Mouse (Mus musculus) right cerebral cortex, postnatal 14 days (tissue): Measurements from ENCODE around the gene Baiap2.

Experiments used
- DNase-seq: peaks from one replicate; pipeline ENCODE4 v3.0.0; 2022

Baiap2 gene

DNA sequence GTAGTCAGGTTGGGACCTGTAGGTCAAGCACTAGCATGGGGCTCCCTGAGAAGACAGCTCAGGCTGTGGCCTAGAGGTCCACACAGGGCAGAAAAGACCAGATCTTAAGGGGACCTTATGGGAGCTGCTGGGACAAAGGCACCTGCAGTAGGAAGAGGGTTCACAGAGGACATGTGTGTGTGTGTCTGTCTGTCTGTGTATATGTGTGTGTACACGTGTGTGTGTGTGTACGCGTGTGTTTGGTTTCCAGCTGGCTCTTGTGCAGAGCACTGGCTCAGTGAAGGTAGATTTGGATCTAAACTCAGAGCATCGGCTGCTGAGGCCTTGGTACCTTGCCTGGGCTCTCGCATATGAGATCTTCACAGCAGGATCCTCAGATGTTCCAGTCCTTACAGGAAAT lies 21.9 kb upstream of the Baiap2 start:
- no peak for DNase-seq

DNA sequence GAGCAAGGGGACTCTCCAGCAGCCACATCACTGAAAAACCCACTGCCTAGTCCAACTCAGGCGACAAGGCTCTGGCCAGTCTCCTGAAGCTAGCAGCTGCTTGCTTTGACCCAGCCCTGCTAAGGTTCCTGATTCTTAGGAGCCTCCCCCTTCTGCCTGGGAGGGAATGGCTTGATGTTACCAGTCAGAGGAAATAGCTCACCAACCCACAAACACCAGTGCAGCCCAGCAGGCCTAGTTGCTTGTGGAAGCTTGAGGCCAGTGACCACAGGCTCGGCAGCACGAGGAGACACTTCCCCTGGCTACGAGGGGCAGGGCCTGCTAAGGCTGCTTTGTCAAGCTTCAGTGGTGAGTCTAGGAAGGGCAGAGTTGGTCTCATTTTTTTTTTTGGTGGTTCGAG lies 17.4 kb upstream of the Baiap2 start:
- no peak for DNase-seq

DNA sequence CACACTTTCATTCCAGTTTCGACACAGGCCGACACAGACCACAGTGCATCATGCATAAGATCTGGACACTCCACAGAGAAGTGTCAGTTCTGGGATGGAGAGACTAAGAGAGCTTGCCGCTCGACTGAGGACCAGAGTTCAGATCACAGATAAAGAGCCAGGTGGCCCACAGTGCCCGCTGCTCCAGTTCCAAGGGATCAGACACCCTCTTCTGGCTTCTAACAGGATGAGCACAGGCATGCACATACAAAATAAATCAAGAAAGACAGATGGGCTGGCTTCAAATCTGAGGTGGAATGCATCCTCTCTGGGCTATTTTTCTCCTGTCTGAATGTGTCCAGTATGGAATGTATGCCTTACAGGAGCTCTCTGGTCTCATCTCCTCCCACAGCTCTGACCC lies 15.8 kb upstream of the Baiap2 start:
- DNase-seq = no peak

DNA sequence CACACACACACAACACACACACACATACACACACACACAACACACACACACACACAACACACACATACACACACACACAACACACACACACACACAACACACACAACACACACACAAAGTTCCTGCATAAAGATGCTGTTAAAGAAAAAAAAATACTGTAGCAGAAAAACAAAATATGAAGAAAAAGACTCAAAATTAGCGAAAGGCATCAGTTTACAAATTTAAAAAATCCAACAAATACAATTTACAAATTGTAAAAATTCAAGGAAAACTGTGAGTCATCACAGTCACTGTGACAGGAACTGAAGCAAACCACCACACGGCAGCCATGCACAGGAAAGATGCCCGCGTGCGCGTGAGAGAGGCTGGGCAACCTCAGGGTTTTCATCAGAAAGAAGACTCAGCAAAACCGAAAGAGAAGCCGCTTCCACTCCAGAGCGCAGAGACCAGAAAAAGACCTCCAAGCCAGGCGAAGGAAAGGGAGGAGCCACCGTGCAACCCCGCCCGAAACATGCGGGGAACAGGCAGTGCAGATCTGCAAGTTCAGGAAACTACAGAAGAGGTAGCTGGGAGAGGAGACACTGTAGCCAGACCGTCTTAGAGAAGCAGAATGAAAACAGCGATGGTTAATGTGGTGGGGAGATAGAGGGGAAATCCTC lies 14.4 kb upstream of the Baiap2 start:
- DNase-seq = peak; percentile 48

DNA sequence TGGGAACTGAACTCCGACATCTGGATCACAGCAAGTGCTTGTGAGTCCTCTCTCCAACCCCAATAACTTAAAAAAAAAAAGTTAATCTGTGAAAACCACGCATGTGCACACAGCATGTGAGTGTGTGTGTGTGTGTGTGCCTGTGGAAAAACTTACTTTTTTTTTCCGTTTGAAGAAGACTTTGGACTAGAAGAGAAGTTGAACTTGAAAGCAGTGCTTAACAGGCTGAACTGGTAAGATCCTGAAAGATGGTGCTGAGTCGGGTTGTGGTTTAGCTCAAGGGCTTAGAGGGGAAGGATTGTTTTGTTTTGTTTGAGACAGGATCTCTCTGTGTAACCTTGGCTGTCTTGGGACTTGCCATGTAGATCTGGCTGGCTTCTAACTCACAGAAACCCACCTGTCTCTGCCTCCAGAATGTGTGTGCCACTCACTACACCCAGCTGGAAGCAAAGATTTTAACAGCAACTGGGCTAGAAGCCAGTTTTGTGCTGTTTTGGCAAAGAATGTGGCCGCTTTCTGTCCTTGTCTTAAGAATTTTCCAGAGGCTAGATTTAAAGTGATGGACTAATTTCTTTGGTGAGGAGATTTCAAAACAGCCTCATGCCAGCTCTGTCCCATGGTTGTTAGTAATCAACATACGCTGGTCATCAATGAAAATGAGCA lies 12.8 kb upstream of the Baiap2 start:
- DNase-seq = no peak

DNA sequence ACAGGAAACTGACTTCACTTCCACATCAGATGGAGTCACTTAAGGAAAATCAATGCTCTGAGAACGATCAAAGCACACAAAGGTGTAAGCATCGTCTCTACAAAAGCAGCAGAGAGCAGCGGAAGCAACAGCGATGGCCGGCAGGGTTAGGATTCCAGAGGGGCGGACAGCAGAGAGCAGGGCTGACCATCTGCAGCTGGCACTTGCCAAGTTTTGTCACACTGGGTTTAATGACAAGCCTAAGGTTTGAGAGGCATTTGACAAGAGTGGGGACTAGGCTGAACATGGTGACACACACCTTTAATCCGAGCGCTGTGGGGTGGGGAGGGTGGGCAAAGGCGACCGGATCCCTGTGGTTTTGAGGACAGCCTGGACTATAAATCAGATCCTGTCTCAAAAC lies 10.8 kb upstream of the Baiap2 start:
- DNase-seq = no peak

DNA sequence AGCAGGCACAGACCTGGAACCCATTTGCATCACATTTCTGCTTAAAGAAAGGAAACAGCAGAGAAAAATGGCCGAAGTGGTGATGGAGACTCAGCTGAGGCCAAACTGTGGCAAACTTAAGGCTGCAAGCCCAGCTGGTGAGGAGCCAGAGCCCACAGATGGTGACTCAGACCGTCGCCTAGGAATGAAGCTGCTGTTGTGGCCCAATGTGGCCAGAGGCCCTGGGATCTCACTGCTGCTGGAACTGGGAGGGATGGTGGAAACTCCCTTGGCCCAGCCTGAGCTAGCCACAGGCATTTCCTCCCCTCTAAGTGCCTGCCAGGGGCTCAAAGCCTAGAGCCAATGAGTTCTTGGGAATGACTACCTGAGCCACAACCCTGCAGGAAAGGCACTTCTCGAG lies 9.4 kb upstream of the Baiap2 start:
- DNase-seq = no peak

DNA sequence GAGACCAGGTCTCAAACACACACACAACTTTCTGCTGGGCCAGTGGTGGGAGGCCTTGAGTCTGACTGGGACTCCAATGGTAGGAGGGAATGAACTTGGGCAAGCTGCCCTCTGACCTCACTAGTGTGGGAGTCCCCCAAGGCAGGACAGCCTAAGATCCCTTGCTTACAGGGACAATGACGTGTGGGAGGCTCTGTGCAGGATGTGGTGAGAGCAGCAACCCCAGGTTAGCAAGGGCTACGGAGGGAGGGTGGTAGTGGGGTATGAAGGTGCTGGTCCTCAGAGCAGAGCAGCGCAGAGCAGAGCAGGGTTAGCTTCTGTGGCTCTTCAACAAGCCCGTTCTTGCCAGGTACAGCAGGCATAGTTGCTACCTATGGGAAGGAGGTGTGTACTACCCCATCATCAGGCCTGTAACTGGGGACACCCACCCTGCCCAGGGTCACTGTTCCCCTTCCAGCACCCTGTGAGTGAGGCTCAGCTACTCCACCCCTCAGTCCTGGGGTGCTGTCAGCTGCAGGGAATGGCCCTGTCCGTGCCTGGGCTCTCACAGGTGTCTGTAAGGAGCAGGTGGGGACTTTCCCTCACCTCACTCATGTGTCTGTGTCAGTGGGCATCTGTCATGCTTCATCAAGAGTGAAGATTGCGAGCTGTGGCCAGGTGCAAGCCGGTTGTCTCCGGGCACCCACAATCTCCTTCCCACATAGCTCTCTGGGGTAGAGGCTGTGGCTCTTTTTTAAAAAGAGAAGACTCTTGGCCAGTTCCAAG lies 8.6 kb upstream of the Baiap2 start:
- no peak for DNase-seq

DNA sequence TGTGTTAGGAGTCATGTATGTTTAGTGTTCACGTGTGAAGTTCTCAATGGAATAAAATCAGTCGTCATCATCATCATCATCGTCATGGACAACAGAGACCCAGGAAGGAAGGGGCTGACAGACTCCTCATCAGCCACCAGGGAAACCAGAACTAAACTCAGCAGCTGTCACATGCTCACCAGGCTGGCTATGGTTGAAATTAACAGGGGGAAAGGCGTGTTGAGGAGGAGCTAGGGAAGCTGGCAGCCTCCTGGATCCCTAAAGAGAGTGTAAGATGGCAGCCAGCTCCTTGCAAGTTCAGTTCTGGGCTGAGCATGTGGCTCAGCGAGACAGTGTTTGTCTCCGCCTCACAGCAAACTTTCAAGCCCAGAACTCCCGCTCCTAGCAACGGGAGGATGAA lies 7.8 kb upstream of the Baiap2 start:
- no peak for DNase-seq

DNA sequence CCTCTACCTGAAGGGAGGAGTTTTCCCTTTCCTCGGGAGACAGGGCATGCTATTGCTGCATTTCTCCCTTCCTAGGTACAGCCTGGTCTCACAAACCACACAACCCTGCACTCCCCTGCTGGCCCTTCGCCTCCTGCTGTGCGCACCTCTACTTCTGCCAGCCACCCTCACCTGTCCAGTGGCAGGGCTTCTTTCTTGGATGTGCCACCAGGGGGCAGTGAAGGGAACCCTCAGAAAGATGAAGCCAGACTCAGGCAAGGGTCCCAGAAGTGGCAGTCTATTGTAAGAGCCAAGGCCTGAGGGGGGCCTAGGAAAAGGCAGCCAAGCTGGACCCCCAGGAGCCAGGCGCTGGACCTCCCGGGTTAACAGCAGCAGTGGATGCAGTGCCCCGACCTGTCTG lies 7.1 kb upstream of the Baiap2 start:
- DNase-seq = peak; percentile 77

DNA sequence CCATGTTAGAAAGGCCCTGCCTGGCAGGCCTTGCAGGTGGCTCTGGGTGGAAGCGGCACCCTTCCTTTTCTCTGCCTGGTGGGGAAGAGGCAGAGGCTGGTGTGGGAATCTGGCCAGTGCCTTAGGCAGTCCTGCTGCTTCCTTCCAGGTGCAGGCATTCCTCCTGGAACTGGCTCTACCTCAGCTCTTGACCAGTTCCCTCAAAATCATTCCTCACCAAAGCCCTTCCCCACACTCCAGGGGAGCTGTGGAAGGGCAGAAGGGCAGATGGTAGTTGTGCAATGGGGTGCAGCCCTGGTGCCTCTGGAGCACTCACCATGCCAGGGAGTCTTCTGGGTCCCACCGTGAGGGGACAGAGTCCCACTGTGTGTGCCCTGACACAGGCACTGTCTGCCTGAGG lies 6.1 kb upstream of the Baiap2 start:
- DNase-seq = no peak

DNA sequence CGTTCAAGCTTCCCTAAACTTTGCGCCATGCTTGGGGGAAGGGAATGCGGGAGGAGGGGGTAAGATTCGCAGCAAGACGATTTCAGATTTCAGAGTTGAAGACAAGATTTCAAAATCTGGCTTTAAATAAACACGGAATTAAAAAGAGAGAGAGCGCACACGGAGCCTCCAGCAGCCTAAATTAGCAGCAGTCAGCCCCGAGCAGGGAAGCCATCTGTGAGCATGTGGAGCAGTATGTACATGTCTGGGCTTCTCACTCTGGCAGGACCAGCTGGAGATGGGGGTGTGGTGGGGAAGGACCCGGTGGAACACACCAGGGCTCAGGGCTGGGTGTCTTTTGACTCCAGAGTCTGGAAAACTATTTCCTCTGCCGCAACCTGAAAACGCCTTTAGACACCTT lies 5.3 kb upstream of the Baiap2 start:
- DNase-seq = peak; percentile 70

DNA sequence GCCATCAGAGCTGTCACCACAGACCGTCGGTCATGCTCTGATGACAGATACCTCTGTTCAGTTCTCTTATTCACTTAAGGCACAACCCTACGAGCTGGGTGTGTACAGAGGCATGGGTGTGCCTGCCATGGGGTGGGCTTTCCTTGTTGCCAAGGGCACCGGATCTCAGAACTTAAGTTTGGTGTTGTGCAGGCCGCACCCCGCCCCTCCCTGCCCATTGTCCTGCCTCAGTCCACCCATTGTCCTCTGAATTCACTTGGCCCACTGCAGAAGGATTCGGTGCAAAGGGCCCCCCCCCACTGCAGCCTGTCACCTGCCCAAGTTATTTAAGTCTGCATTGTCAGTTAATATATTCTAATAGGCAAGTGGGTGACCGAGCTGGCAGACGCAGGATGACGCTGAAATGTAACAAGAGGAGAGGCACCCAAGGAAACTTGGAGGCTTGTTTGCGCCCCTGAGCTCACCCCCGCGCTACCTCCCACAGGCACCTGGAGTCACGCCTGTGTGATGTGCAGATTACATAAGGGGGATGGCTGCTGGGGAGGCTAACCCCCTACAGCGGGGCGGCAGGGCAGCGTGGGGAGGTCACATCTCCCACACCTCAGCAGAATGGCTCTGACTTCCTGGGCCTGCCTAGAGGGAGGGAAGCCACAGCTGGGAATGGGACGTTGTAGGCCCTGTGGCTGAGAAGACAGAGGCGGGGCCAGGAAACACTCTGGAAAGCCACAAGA lies 4.6 kb upstream of the Baiap2 start:
- no peak for DNase-seq

DNA sequence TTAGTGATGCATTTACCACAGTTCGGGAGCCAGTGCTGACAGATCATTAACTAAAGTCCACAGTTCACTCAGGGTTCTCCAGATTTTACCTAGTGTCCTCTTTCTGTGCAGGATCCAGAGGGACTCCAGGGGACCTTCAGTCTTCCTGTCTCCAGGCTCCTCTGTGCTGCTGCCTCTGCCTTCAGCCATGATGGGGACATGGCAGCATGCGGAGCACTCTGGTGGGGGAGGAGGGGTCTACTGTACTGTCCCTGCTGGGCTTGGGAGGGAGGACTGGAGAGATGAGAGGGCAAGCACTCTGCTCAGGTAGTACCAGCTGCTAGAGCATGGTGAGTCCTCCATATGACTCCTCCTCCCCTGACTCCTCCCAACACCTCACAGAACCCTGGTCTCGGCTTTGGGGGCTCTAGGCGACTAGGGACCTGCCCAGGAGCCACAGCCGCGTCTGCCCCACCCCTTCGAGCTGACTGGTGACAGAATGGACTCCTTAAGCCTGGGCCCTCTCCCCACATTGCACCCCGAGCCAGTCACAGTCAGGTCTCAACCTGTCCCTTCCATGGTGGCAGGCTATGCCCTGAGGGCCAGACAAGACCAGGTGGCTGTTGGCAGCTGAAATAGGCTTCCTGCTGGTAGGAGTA lies 3.4 kb upstream of the Baiap2 start:
- DNase-seq = no peak

DNA sequence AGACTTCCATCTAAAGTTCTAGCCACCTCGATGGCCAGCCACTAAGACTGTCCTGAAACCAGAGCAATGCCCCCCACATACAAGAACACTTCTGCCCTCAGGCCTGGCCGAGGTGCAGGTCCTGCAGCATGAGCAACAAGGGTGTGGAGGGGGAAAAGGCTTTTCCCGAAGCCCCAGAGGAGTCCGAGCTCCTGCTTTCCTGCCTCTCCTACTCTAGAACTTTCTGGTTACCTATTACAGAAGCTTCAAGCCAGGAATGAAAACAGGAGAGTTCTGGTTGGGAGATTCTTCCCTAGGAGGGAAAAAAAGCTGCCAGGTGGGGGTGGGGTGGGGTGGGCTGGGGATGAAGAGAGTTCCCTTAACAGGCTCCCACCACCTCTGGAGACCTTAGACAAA lies 2.9 kb upstream of the Baiap2 start:
- no peak for DNase-seq

DNA sequence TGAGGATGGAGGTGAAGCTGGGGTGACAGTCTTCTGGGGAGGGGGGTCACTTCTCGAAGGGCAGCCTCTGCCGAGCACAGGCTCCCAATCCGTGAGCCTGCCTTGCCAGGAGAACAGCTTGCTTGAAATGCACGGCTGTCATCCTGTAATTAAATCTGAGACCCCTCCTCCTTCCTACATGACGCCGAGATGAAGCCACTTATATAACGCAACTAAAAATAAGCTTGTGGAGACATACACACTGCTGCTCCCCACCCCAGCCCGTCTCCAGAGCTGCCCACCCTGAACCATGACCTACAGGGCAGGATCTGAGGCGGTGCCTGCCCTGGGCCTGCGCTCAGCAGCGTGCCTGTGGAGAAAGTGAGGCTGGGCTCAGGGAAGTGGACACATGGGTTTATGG lies 2.4 kb upstream of the Baiap2 start:
- DNase-seq = no peak

DNA sequence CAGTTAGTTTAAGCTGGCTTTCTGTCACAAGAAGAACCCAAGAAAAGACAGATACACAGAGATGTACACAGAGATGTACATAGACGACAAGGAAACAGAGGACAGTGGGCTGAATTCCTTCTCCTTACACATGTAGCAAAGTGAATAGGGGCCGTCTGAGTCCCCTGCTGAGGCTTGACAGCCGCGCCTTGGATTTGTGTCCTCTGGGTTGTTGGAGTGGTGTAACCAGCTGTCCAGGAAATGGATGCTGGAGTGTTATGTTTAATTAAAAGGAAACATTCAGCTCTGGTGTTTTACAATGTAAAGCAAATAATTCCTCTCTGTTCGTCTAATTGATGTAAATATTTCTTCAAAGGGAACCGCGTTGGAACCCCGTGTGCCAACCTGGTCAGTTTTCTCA lies 769 bp upstream of the Baiap2 start:
- DNase-seq = no peak

DNA sequence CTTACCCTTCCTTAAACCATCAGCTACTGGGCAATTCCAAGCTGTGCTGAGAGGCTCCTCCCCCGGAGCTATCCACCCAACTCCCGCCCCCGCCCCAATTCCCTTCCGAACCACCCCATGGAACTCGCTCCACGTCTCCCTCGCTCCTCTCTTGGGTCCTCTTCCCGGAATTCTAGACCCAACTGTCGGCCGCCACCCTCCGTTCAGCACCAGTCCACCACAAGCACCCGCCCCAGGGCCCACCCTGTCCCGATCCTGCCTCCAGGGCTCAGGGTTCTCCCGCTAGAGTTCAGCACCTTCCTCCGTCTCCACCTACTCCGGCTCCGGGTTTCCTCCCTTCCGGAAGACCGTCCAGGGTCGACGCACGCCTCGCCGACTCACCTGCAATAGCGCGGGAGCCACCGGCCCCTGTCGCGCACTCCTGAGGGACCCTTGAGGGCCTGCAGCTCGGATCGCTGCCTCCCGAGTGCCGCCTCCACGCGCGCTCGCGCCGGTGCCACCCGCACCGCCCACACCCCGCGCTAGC lies 299 bp upstream of the Baiap2 start:
- no peak for DNase-seq

DNA sequence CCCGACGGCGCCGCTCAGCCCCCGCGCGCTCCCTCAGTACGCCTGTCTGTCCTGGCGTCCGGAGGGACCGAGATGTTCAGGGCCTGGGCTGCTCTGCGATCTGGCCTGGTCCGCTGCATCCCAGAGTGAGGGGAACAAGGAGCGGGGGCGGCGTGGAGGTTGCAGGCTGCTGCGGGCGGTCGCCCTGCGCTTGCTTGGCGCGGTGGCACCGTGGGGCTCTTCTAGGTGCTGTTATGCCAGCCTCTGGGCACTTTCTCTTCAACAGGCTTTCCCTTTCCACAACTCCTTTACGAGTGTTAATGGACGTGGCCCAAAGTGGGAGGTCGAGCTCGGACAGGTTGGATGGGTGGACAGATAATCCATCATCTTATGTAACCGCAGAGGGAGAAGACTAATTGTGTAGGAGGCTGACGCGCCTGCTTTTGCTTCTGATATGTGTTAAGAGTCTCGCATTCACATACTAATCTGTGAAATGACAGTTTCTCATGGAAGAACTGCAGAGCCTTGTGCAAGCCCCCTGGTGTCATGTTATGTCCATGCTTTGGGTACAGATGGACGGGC lies 945 bp downstream of the Baiap2 start:
- DNase-seq = peak; percentile 56

DNA sequence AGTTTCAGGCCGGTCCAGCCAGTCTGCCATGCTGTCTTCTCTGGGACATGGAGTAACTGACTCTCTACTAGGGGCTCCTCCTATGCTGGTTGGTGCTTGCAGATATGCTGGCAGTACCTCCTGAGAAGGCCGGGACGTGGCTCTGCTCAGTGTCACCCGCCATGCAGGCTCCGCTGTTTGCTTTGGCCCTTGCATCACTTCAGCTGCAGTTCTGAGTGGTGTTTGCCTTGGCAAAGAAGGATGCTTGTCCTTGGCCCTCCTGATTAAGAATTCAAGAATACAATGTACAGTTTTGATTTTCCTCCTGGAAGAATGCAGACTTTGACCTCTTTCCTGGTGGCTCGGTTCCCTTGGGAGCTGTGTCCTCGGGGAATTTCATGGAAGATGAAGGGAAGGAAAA lies 2.8 kb downstream of the Baiap2 start:
- DNase-seq = no peak

DNA sequence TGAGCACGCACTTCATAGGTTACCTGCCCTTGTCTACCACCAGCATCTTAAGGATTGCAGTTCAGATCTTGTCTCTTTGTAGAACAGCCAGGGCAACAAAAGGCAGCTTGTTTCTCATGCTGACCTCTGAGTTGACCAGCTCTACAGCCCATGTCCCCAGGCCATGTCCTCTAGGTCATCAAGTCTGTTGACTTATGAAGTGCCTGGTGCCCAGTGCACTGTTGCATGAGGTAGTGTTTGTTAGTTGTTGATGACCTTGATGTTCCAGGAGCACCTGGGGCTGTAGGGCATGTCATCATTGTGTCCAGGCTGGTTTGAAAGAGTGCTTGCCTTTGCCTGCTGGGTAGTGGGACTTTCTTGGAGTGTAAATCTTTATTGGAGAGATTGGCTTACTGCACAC lies 4.9 kb downstream of the Baiap2 start:
- DNase-seq = no peak

DNA sequence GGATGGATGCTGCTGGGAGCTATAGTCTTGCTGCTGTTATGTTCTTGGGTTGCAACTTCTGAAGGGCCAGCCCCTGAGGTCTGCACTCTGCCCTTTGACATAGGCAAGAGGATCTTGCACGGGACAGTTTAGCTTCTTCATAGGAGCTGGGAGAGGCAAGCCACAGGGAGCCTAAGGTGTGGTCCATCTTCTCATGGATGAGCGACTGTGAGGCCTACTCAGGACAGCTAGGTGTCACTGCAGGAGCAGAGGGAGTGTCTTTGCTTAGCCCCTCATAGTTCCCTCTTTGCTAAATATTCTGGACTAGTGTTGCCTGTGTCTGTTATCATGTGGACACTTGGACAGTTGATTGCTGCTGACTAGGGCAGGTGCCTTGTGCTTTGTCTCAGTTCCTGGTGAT lies 5.3 kb downstream of the Baiap2 start:
- DNase-seq = no peak

DNA sequence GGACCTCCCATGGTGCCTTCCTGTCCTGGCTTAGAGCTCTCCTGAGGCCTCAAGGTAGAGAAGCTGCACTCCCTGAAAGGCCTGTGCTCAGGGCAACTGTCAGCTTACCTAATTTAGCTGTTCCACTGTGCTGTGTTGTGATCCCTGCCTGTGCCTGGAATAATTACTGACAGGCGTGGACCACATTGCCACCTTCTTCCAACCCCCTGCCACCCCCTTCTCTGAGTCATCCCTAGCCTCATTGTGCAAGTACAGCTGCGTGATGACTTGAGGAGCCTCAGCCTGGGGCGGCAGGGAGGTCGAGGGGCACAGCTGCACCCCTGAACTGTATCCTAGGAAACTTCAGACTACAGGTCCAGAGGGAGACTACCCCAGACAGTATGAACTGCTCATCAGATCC lies 5.7 kb downstream of the Baiap2 start:
- DNase-seq = no peak
